Mouse (Mus musculus) layer of hippocampus, postnatal 14 days (tissue): Measurements from ENCODE around the gene Gm21985. TPM values are rescaled to one million over a fixed set of nuclear protein-coding genes. Genes with fewer than 3 reads are reported as not detected.

Experiments
- DNase-seq, 2 experiments: peaks; one replicate each; pipeline ENCODE4 v3.0.0; 2021 to 2022; ENCODE audit warnings: low spot score in 2 of 2, mixed read lengths in 1 of 2
- long read RNA-seq, 2 experiments: library from polyadenylated mRNA; stranded (forward); transcript quantifications; one replicate each; pipeline ENCODE4 v2.0.0; 2021
- total RNA-seq, 2 experiments: library from RNA; stranded (reverse); gene quantifications; 2 replicates each; pipeline ENCODE4 v1.2.3; 2021

Gene Gm21985
- total RNA-seq: 1 to 10 TPM in 1 of 2 experiments, under 1 TPM in 1; 0.98 to 1.8 TPM
- long read RNA-seq, experiment 1: 0 reads
- long read RNA-seq, experiment 2, partial matches to known transcripts: 0 of 2 reads
- long read RNA-seq, experiment 2, other reads (novel, unspliced or antisense): 2 of 2 reads

DNA sequence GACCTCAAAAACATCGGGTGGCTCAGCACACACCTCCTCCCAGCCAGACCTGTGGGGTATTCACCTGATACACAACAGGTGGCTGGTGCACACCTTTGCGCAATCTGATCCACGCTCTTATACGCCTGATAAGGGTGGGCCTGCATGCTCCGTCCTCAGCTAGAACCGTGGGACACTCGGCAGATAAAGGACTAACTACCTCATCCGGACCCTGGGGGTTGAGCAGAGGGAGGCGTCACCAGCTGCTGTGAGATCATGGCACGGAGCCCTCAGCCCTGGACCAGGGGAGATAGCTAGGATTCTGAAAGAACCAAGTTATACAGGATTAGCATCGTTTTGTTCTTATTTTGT lies at the start of gene Gm21985:
TSS of gene Gm21985 (plus strand) at position 73 of the 351 bp plus-strand sequence.
- DNase-seq: peak; percentile 49 to 62

DNA sequence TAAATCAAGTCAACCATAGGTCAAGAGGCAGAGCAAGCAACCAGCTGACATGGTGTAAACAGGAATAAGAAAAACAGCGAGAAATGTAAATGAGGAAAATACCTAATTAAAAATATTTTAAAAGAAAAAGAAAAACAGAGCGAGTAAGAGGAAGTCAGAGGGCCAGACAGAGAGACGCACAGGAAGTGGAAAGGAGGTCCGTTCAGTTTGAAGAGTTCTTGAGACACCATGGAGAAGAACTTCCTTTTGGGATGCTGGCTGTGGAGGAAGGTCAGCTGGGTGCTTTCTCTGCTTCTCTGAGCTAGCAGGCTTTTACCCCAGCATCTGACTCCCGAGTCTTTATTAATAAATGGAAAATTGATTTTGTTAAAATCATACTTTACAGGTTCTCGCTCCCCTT lies 48.5 kb upstream of the Gm21985 start:
- DNase-seq: no peak

DNA sequence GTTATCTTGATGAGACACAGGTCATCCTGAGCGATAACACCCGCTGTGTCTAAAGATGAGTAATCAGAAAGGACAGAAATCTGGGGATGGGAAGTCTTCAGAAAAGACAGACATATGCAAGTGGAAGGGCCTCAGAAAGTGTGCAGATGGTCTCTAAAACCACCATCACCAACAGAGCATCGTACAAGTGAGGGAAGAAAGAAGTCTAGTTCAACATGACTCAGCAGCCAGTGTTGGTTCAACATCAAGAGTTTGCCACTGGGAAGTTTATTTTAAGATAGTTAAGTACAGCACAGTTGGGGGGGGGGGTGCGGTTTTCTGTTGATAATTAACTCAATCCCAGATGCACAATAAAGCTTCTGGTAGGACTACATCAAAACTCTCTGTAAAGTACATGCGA lies 45.2 kb upstream of the Gm21985 start:
- DNase-seq: no peak

DNA sequence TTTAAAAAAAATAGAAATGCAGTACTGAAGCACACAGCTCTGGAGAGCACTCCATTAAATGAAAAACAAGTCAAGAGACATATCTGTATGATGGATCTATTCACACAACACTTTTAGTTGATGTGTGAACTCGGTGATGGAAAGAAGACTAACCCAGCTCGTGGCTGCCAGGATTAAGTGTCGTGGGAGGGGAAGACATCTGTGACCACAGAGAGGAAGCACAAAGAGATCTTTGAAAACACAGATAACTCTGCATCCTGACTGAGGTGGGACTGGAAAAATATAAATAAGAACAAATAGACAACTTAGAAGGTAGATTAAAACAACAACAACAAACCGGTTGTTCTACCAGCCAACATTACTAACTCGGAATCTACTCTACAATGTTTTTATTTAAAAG lies 43.5 kb upstream of the Gm21985 start:
- no peak for DNase-seq

DNA sequence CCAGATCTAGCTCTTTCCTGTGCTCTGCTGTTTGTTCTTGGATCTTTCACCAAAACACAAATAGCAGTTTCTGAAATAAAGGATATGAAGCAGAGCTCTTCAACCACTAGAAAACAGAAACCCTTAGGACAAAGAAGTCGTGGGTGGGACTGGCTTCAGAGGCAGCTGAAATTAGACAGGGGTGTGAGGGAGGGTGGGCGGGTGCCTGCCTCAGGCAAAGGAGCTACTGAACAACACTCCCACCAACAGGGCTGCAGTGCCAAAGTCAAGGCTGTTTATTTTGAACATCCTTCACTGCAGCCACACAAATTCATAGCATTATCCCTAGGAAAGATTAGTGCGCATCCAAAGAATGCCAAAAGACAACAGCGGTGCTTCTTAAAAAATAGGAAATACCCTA lies 41.8 kb upstream of the Gm21985 start:
- DNase-seq: no peak

DNA sequence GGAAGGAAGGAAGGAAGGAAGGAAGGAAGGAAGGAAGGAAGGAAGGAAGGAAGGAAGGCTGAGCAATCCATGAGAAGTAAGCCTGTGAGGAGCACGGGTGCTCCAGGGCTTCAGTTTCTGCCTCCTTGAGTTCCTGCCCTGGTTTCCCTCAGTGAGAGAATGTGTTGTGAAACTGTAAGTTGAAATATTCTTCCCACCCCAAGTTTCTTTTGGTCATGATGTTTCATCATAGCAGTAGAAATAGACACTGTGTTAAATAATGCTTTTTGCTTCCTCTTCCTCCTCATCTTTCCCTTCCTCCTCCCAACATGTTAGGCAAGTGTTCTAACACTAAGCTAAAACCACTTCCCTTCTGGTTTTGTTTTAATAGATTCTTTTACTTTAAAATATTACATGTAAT lies 33.5 kb upstream of the Gm21985 start:
- no peak for DNase-seq

DNA sequence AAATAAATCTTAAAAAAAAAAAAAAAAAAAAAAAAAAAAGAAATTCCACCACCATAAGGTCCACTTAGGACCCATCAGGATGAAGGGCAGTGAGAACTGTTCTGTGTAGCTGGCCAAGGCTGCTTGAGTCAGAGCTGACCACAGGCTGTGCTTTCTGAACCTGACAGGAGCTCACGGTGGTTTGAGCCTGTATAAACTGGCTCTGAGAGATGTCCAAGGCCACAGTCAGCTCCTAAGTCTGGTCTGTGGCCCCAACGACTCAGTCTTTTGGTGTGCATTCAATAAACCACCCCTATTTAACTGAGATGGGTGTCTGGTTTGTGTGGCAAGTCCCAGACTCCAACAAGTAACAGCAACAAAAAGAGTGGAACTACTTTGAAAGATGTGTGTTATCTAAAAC lies 29.5 kb upstream of the Gm21985 start:
- no peak for DNase-seq

DNA sequence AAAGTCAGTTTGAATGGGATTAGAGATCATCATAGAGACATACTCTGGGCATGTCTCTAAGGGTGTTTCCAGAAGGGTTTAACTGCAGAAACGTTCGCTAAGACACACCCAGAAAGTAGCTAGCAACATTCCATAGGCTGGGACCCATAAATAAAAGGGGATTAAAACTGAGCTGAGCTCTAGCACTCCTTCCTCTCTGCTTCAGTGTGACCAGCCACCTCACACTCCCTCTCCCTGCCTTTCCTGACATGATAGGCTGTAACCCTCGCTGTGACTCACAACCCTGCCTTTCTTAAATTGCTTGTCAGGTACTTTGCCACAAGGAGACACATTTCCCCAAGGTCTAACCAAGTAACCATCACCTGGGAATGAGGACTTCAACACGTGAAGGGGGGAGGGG lies 28.1 kb upstream of the Gm21985 start:
- no peak for DNase-seq

DNA sequence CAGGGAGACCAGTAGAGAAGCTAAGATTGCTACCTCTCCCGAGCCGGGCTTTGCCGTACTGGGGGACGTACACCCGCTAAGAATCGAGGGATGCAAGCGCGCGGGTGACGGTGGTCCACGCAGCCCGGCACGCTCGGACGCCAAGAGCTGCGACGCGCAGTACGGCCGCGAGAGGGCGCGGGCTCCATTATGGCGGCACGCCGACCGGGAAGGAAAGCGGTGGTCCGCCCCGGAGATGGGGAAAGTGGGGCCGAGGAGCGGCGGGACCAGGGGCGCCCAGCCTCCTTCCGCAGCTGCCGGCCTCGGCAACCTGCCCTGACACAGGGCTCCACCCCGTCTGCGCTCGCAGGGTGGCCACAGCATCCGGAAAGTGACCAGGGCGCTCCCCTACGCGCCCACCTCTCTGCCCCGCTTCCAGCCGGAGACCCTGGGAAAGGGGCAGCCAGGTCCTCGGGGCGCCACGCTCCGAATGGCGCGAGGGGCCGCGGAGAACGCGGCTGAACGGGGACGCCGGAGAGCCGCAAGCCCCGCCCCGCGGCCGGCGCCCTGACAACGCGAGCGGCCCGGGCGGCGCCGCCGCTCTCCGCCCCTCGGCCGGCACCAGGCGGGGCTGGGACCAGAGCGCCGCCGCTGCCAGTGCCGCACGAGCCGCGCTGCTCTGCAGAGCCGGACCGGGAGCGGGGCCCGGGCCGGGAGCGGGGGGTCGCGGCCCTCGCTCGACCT lies 26.7 kb upstream of the Gm21985 start, which contains the start of gene Lpcat4:
TSS of gene Lpcat4 (plus strand) at position 257 of the 723 bp plus-strand sequence.
- peak; percentile 91 to 92 for DNase-seq

DNA sequence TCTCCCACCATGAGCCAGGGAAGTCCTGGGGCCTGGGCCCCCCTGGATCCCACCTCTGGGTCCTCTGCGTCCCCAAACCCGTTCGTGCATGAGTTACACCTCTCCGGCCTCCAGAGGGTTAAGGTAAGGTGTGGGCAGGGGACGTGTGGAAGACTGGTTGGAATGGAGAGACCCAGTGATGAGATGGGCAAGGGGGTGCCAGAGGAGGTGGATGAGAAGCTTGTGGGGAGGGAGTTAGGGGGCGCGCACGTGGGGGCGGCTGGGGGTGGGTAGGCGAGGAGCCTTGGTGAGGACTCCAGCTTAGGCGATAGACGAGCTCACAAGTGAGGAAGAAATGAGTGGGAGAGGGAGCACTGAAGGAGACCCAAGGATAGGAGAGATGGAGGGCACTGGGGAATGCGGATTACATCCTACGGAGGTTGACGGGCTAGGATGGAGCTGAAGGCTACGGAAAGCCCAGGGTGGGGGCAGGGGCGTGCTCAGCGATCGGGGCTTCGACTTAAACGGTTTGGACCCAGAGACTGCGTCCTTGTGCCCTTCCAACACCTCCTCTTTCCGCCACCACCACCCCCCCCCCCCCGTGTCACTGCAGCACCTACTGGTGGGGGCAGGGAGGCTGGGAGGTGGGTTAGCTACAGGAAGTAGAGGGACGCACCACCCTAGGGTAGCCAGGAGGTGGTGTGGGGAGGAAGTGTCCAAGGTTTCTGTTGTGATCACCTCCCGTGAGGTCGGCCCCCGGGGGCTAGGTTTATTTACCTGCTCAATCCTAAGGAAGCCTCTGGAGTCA lies 26.0 kb upstream of the Gm21985 start:
- peak in 1 of 2 experiments; percentile 43 for DNase-seq

DNA sequence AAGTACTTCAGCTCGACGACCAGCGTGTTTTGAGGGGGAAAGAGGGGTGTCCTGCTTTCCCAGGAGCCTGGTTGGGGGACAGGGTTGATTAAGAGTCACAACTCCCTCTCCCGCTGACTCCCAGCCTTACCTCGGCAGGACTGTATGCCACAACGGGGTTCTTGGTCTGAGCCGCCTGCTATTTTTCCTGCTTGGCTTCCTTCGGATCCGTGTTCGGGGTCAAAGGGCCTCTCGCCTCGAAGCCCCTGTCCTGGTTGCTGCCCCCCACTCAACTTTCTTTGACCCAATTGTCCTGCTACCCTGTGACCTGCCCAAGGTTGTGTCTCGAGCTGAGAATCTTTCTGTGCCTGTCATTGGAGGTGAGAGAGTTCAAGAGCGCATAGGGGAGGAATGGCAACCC lies 24.3 kb upstream of the Gm21985 start:
- no peak for DNase-seq

DNA sequence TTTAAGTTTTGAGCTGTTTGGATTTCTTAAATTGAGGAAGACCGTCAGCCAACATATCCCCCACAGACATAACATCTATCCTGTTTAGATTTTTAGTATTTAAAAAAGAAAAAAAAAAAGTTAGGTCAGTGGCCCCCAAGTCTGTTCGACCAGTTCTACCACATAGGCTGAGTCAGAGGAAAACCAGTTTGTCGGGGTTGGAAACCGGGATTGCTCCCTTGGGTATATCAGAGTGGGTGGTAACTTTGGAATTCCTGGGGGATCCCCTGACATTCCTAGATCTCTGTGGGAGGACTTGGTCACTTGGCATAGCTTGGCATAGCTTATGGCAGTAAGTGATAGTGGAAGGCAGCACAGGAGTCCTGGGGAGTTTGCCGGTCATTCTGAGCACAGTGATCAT lies 20.8 kb upstream of the Gm21985 start:
- DNase-seq: no peak

DNA sequence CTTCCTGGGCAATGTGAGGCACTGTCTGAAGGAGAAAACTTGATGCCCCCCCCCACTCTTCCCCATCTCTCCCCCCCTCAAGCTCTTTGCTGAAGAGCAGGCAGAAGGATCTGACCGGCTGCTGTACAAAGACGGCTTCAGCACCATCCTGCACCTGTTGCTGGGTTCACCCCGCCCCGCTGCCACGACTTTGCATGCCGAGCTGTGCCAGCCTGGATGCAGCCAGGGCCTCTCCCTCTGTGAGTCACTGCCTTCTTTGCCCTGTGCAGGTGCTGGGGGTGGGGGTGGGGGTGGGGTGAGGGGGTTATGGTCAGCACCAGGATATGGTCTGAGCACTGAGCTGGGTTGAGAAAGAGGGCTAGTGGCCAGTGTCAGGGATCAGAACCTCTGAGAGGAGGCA lies 19.9 kb upstream of the Gm21985 start:
- no peak for DNase-seq

DNA sequence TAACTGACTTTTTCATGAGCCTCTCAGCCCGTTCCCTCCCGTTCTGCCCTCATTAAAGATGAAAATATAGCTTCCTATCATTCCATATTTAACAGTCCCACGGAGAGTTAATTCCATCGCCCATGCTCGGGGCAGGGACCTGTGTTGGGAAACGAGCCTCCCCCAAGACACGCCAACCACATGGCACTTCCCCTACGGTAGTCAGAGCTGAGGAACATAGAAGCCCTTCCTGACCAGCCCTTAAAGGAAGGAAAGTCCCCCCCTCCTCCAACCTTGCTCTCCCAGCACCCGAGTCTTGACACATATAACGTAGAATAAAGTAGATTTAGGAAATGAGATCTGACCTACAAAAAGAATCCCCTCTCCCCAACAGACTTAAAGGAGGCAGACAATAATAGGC lies 18.8 kb upstream of the Gm21985 start:
- DNase-seq: no peak

DNA sequence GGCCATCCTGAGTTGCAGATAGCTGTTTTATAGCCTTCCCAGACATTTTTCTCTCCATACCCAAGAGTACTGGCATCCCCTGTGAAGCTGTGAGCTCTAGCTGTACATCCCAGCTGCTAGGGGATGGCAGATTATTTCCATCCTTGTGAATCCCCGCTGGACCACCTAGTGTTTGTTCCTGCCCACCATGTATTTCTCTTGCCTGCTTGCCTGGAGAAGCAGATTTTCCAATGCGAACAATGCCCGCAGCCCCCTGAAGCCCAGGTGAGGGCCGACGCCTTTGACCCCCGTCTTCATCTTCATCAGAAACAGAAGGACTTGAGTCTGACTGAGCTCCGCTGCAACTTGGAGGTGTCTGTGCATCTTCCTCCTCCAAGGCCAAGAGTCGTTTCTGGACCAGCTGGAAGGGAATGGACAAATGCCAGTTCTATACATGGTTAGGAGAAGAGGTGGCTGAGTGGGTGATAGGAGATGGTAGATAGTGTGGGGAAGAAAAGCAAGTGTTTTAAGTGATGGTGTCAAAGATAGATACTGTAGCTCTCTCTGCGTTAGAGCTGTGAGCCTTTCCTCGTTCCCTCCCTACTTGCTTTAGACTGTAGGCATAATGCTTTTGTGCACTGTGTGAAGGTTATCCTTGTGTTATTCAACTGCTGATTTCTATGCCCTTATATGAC lies 16.2 kb upstream of the Gm21985 start:
- DNase-seq: no peak

DNA sequence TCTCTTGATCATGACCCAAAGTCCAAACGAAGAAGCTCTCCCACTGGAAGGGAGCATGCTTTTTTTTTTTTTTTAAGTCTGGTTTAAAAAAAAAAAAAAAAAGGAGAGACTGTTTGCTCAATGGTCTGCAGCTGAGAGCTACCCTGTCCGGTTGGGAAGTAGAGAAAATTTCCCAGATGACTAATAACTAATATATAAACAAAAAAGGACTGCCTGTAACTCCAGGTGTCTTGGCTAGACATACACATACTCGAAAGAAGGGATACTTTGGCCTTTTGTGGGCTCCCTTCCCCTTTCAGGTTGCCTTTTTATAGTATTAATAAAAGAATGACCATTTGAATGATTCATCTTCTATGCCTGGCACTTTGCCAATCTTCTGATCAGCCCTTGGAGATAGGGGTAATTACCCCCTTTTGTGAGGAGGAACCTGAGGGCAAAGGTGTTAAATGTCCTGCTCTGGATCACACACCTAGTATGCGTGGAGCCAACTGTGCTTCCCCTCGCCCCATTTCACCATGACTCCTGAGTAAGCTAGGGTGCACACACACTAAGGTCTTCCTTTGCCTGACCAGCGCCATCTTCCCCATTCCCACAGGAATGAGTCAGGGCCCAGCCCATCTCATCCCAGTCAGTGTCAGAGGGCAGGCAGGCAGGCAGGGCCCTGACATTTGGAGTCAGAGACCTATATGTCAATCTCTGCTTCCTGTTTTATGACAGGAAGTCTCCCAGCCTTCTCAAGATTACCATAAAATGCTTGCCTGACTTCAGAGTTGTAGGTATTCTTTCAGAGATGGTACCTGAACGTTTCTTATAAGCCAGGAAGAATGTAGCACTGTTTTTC lies 11.2 kb upstream of the Gm21985 start:
- DNase-seq: no peak

DNA sequence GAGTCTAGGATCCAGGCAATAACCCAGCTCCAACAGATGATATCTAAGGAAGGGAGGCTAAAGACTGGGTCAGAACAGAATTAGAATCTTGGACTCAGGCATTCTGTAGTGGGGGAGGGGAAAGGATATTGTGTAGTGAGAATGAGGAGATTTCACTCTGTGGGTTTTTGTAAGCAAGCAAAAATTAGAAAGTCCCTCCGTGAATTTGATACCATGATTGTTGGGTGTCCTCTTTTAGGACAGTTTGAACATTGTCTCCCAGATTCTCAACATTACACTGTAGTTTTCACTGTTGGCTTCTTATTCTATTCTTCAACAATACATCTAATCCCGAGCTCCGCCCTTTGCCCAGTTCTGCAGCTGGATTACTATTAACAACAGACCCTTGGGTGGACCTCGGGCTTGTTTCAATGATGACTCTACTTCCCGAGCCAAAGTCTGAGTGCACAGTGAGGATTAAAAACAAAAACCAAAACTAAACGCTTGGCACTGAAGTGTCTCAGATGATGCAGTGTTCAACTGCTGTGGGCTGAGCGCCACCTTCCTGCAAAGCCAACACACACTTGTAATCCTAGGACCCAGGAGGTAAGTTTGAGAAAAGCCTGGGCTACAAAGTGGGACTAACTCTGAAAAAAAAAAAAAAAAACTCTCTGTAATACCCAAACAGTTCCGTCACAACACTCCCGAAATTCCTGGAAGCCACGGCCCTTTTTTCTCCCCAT lies 6.7 kb upstream of the Gm21985 start, which contains the start of gene Nutm1:
TSS of gene Nutm1 (minus strand) at position 51 of the 722 bp plus-strand sequence.
- DNase-seq: no peak

DNA sequence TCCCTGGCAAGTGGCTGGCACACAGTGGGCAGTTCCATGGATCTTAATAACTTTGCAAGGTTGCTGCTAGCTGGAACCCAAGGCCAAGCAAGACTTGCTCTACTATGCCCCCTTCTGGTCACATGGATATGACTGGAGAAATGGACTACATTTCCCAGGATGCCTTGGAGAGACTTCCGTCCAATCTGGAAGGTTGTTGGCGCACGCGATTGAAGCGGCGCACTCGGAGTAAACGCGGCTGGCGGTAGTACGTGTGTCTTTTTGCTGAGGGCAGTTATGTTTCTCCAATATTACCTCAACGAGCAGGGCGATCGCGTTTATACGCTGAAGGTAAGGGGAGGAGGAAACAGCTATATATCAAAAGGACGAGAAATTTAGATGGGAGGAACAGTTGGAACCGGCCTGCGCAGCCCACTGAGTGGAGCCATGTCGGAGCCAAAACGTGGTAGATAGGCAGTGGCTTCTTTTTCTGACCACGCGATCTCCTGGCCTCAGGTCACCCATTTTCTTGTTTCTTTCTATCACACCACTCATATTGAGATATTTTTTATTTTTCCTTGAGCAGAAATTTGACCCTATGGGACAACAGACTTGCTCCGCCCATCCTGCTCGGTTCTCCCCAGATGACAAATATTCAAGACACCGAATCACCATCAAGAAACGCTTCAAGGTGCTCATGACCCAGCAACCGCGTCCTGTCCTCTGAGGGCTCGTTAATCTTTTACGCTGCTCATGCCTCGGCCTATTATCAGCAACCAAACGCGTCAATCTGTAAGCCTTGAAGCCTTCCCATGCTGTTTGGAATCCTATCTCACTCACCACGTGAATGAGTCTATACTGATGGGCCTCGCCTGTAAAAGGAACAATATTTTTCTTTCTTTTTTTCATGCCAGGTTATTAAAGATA lies 4.1 kb upstream of the Gm21985 start, which contains the start of gene Nop10:
TSS of gene Nop10 (plus strand) at position 179 of the 906 bp plus-strand sequence.
- peak; percentile 86 to 94 for DNase-seq

DNA sequence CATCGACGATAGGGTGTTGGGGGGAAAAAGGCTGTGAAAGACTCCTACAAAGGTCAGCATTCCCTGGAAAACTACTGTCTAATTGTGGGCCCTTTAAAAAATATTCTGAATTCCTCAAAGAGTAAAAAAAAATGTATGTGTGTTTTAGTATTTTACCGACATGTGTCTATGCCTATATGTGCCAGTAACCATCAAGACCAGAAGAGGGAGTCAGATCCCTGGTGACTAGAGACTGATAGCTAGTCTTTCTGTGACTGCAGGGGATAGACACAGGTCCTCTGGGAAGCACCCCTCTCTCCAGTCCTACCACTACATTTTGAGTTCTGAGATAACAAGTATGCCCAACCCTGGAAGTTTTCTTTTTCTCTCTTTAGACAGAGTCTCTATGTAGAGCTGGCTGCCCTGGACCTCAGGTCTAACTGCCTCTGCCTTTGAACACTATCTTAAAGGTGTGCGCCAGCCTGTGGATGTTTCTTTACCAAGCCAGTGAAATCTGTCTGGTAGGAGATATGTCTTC lies 3.3 kb upstream of the Gm21985 start:
- DNase-seq: peak in 1 of 2 experiments; percentile 41
